Mouse (Mus musculus) embryonic fibroblast, embryonic 13.5 days (primary cell): ENCODE measurements around the gene Dlgap4. TPM values are rescaled to one million over a fixed set of nuclear protein-coding genes. Genes with fewer than 3 reads are reported as not detected.

Source experiments
- H3K27ac ChIP-seq: 2 replicates; pipeline ENCODE4 v1.5.1; 2012; ENCODE audit warnings: low read length, control low read depth, inconsistent platforms; ENCODE audit not compliant: insufficient read depth
- H3K4me1 ChIP-seq: 2 replicates; pipeline ENCODE4 v1.6.1; 2011; ENCODE audit warnings: low read length; ENCODE audit not compliant: control insufficient read depth, insufficient read depth
- H3K4me3 ChIP-seq: 2 replicates; pipeline ENCODE4 v1.5.1; 2011; ENCODE audit warnings: mild to moderate bottlenecking, control low read depth, low read length; ENCODE audit not compliant: insufficient read depth
- CTCF ChIP-seq: IDR thresholded peaks from 2 replicates; pipeline ENCODE4 v1.5.1; 2011; ENCODE audit warnings: mild to moderate bottlenecking, control low read depth, low read length, moderate library complexity, borderline replicate concordance; ENCODE audit not compliant: insufficient read depth
- POLR2A ChIP-seq: IDR thresholded peaks from 2 replicates; pipeline ENCODE4 v1.6.1; 2011; ENCODE audit warnings: low read depth, mild to moderate bottlenecking, control low read depth, low read length, moderate library complexity
- polyA plus RNA-seq: library from polyadenylated mRNA; stranded (reverse); fragments of >200 nt; gene quantifications from 2 replicates; pipeline ENCODE4 v1.2.4, GENCODE M21; 2011; ENCODE audit warnings: low read depth; ENCODE audit not compliant: missing spikeins, insufficient read length

Gene Dlgap4
- polyA plus RNA-seq, 1 experiment = 58.4 TPM

GRCm38 (mm10) chr2:156688604-156689003 is 75.1 kb downstream of the Dlgap4 start:
- TF ChIP-seq POLR2A = no peak
- Histone ChIP-seq H3K27ac (no peak overlapping the region), H3K4me3 (no peak overlapping the region), H3K4me1 (no peaks in the 10 kb centered on the region)

GRCm38 (mm10) chr2:156690833-156691232 is 77.3 kb downstream of the Dlgap4 start:
- Histone ChIP-seq H3K27ac (no peak overlapping the region), H3K4me1 (no peaks in the 10 kb centered on the region), H3K4me3 (no peak overlapping the region)
- TF ChIP-seq CTCF (no peak), POLR2A (no peak)

GRCm38 (mm10) chr2:156691746-156692145 is 78.2 kb downstream of the Dlgap4 start:
- TF ChIP-seq POLR2A (no peak), CTCF (no peak)
- no peaks in the 10 kb centered on the region for H3K4me1 ChIP-seq
- no peak overlapping the region for H3K27ac ChIP-seq
- no peak overlapping the region for H3K4me3 ChIP-seq

- TF ChIP-seq POLR2A (no peak), CTCF (no peak)
- Histone ChIP-seq H3K4me3 (no peak overlapping the region), H3K4me1 (no peaks in the 10 kb centered on the region), H3K27ac (no peak overlapping the region)
Observed at GRCm38 (mm10) chr2:156693241-156693807, 79.8 kb downstream of the Dlgap4 start.

- TF ChIP-seq CTCF = no peak
- TF ChIP-seq POLR2A = no peak
- Histone ChIP-seq H3K4me1 (no peaks in the 10 kb centered on the region), H3K4me3 (no peak overlapping the region), H3K27ac (no peak overlapping the region)
Observed at GRCm38 (mm10) chr2:156697261-156697660, 83.8 kb downstream of the Dlgap4 start.

- no peak for TF ChIP-seq POLR2A
- no peak for TF ChIP-seq CTCF
- H3K27ac ChIP-seq = no peak overlapping the region
- H3K4me3 ChIP-seq = no peak overlapping the region
- H3K4me1 ChIP-seq = no peaks in the 10 kb centered on the region
Observed at GRCm38 (mm10) chr2:156698168-156698567, 84.7 kb downstream of the Dlgap4 start.

GRCm38 (mm10) chr2:156705473-156705872 is 92.0 kb downstream of the Dlgap4 start:
- TF ChIP-seq POLR2A = no peak
- TF ChIP-seq CTCF = peak; percentile 91
- H3K4me3 ChIP-seq = no peak overlapping the region
- no peaks in the 10 kb centered on the region for H3K4me1 ChIP-seq

GRCm38 (mm10) chr2:156716683-156717082 is 103.2 kb downstream of the Dlgap4 start:
- Histone ChIP-seq H3K4me1 (peaks cover 12% of the 10 kb centered on the region), H3K27ac (no peak overlapping the region), H3K4me3 (no peak overlapping the region)
- TF ChIP-seq POLR2A = no peak
- no peak for TF ChIP-seq CTCF

More at GRCm38 (mm10) chr2:156705473-156705872, 92.0 kb downstream of the Dlgap4 start:
- H3K27ac ChIP-seq = no peak overlapping the region

- peaks cover 12% of the 10 kb centered on the region for H3K4me1 ChIP-seq
- peak overlapping the region; percentile 73 for H3K27ac ChIP-seq
- no peak for TF ChIP-seq CTCF
- peak; percentile 26; the same call in 1 of the 2 replicates for TF ChIP-seq POLR2A
- no peak overlapping the region for H3K4me3 ChIP-seq
Observed at GRCm38 (mm10) chr2:156717320-156718281, 104.1 kb downstream of the Dlgap4 start.

- Histone ChIP-seq H3K4me1 (peaks cover 14% of the 10 kb centered on the region), H3K4me3 (no peak overlapping the region), H3K27ac (peak overlapping the region; percentile 73)
- TF ChIP-seq CTCF (no peak), POLR2A (no peak)
Observed at GRCm38 (mm10) chr2:156718793-156719192, 105.3 kb downstream of the Dlgap4 start.
